ENCODE assay signal across 21 mouse cellular contexts in the genomic region with DNA sequence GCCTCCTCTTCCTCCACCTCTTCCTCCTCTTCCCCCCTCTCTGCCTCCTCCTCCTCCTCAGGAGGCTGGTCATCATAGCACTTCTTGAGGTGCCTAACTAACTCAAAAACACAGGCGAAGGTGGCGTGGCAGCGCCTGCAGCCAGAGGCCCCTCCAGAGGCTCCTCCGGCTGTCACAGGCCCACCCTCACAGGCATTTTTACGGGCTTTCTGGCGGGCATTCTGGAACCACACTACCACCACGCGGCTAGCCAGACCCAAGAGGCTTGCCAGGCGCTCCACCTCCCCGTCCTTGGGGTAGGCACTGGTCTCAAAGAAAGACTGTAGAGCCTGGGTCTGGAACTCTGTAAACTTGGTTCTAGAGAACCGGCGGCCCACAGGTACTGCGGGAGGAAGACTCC. TPM values are rescaled to one million over a fixed set of nuclear protein-coding genes. Genes with fewer than 3 reads are reported as not detected.
DNase-seq lines count a peak whose midpoint lies in the region; TF ChIP-seq lines count a peak whose summit lies in the region.
"Had no signal": no experiment of that assay in that cellular context is flagged by ENCODE, and none has a peak within 500 bp of the region (broad histone marks: within the 10 kb centered on the region; RNA-seq: fewer than 3 reads in every experiment).

No protein-coding gene starts in this region.

- no peaks in the 10 kb centered on the region for H3K27me3 ChIP-seq in E14TG2a.4 (ENCODE audit: insufficient read depth, low read length)
- H3K27me3 ChIP-seq in embryonic facial prominence, embryonic 10.5 days (replicated peaks; ENCODE audit: low read depth, poor library complexity, severe bottlenecking): peaks cover 36% of the 10 kb centered on the region

- H3K9me3 ChIP-seq in E14TG2a.4 (ENCODE audit: low read length): no peaks in the 10 kb centered on the region
- H3K9me3 ChIP-seq in embryonic facial prominence, embryonic 10.5 days: no peaks in the 10 kb centered on the region
- H3K9me3 ChIP-seq: heart, embryonic 13.5 days had no signal

- TF ChIP-seq CTCF in left cerebral cortex, adult 2 months (IDR thresholded peaks at IDR 0.05): no peak
- no peak for TF ChIP-seq CTCF in E14TG2a.4 (conservative IDR thresholded peaks at IDR 0.05; ENCODE audit: low read length)

- peaks cover 91% of the 10 kb centered on the region for H3K4me1 ChIP-seq in E14TG2a.4 (replicated peaks; ENCODE audit: low read depth, low read length)
- H3K4me1 ChIP-seq in embryonic facial prominence, embryonic 10.5 days: peaks cover 32% of the 10 kb centered on the region

- H3K36me3 ChIP-seq in E14TG2a.4 (ENCODE audit: insufficient read depth, low read length): peaks cover 86% of the 10 kb centered on the region
- H3K36me3 ChIP-seq in embryonic facial prominence, embryonic 10.5 days (replicated peaks): peaks cover 63% of the 10 kb centered on the region

- H3K4me3 ChIP-seq in left cerebral cortex, adult 2 months: no peak overlapping the region
- peak overlapping the region; percentile 68 for H3K4me3 ChIP-seq in E14TG2a.4 (replicated peaks; ENCODE audit: low read length)
- H3K4me3 ChIP-seq in embryonic facial prominence, embryonic 10.5 days: no peak overlapping the region
- H3K4me3 ChIP-seq: heart, adult 2 months; heart, embryonic 13.5 days had no signal

- DNase-seq in cerebellum, postnatal 10 days: peak; percentile 61 to 65
- DNase-seq in cerebellum, postnatal 4 days (ENCODE audit: low spot score in 2 of 2): no peak
- no peak for DNase-seq in left cerebral cortex, adult 2 months (ENCODE audit: extremely low spot score in 1 of 2, low spot score in 2 of 2)
- no peak for DNase-seq in left cerebral cortex, adult 11 months (ENCODE audit: low spot score)
- DNase-seq in brain, adult 2 months (ENCODE audit: low read depth, low spot score): peak; percentile 43
- no peak for DNase-seq in embryonic facial prominence, embryonic 10.5 days (ENCODE audit: low spot score)
- DNase-seq: adrenal gland, postnatal 10 days; gastrocnemius, postnatal 25 days; heart, adult 2 months; heart, postnatal 14 days; kidney, adult 9 months; kidney, postnatal 14 days; lung, adult 2 months; lung, postnatal 14 days had no signal

- intact Hi-C loops in left cerebral cortex, adult 2 months (cut with DNase I): no loop called here

- 89% methylated on average over 13 of the region's 13 CpGs for WGBS in embryonic facial prominence, embryonic 10.5 days

- H3K27ac ChIP-seq in left cerebral cortex, adult 2 months: peak overlapping the region; percentile 51; the same call in 1 of the 2 replicates
- H3K27ac ChIP-seq in embryonic facial prominence, embryonic 10.5 days (replicated peaks): no peak overlapping the region
- H3K27ac ChIP-seq: heart, adult 2 months; heart, embryonic 13.5 days; hindbrain, postnatal 0 days had no signal

RNA-seq across cellular contexts. Expression of a gene that starts 26.7 kb away (rescaled TPM):
- total RNA-seq in left cerebral cortex, adult 2 months (2021): 10 to 100 TPM; 47.0 to 61.6 TPM
- polyA plus RNA-seq in embryonic facial prominence, embryonic 10.5 days (2016; fragmentation: Nextera tagmentation; extraction: Ambion mirVana): 6.1 and 6.8 TPM in 2 replicates

RNA-seq across cellular contexts. Expression of a gene that starts 29.2 kb away (rescaled TPM):
- total RNA-seq in left cerebral cortex, adult 2 months (2021): 10 to 100 TPM; 18.1 to 22.8 TPM
- polyA plus RNA-seq in embryonic facial prominence, embryonic 10.5 days (2016; fragmentation: Nextera tagmentation; extraction: Ambion mirVana): 22.4 and 22.8 TPM in 2 replicates

RNA-seq across cellular contexts. Expression of a gene that starts 41.0 kb away (rescaled TPM):
- 1 to 10 TPM; 7.7 to 9.5 TPM for total RNA-seq in left cerebral cortex, adult 2 months (2021)
- 14.5 and 15.8 TPM in 2 replicates for polyA plus RNA-seq in embryonic facial prominence, embryonic 10.5 days (2016; fragmentation: Nextera tagmentation; extraction: Ambion mirVana)

RNA-seq across cellular contexts. Expression of a gene that starts 50.1 kb away (rescaled TPM):
- 10 to 100 TPM; 26.7 to 30.7 TPM for total RNA-seq in left cerebral cortex, adult 2 months (2021)
- 91.1 and 94.2 TPM in 2 replicates for polyA plus RNA-seq in embryonic facial prominence, embryonic 10.5 days (2016; fragmentation: Nextera tagmentation; extraction: Ambion mirVana)

RNA-seq across cellular contexts. Expression of a gene that starts 51.3 kb away (rescaled TPM):
- total RNA-seq in left cerebral cortex, adult 2 months (2021): 100 to 1,000 TPM; 300 to 347 TPM
- 0.45 and 0.81 TPM in 2 replicates for polyA plus RNA-seq in embryonic facial prominence, embryonic 10.5 days (2016; fragmentation: Nextera tagmentation; extraction: Ambion mirVana)
- total RNA-seq: common myeloid progenitor, adult 5-6 weeks; megakaryocyte progenitor cell, adult 5-6 weeks; monocyte, adult 5-6 weeks had no signal
- polyA plus RNA-seq: activated CD4-positive, CD25-positive, alpha-beta regulatory T cell, adult 4 months had no signal

Comparison
In these comparisons a context has a peak if more than half of its experiments do, and no peak if none do; other contexts are left out.
1. DNase-seq: peak in cerebellum, postnatal 10 days (2 of 2) and brain, adult 2 months (single experiment); none in cerebellum, postnatal 4 days (0 of 2), left cerebral cortex, adult 2 months (0 of 2), left cerebral cortex, adult 11 months (single experiment) and embryonic facial prominence, embryonic 10.5 days (single experiment).